In genomic region chr19:59252651-59253050, GRCm38 (mm10) we compare ENCODE assay signal across 29 mouse cellular contexts. TPM values are rescaled to one million over a fixed set of nuclear protein-coding genes. Genes with fewer than 3 reads are reported as not detected.
DNase-seq lines count a peak whose midpoint lies in the region; ATAC-seq and TF ChIP-seq lines count a peak whose summit lies in the region.
"Had no signal": no experiment of that assay in that cellular context is flagged by ENCODE, and none has a peak within 500 bp of the region (broad histone marks: within the 10 kb centered on the region; RNA-seq: fewer than 3 reads in every experiment).

No protein-coding gene starts in this region.

- no peak overlapping the region for H3K4me2 ChIP-seq in forebrain, postnatal 0 days (ENCODE audit: low read depth)
- H3K4me2 ChIP-seq: embryonic facial prominence, embryonic 13.5 days; embryonic facial prominence, embryonic 15.5 days; forebrain, embryonic 12.5 days had no signal

- ATAC-seq in common myeloid progenitor, adult 5-6 weeks (replicated peaks; ENCODE audit: low read depth, poor library complexity, severe bottlenecking) = peak; percentile 60
- peak; percentile 44 to 55; a peak in 3 of 4 replicates for ATAC-seq in hematopoietic stem cell, adult 5-6 weeks (replicated peaks in 1 of 2; ENCODE audit: insufficient read depth in 1 of 2, low FRiP score in 2 of 2, low TSS enrichment in 1 of 2, low read depth in 1 of 2, poor library complexity in 2 of 2, severe bottlenecking in 2 of 2)
- ATAC-seq in forebrain, postnatal 0 days = no peak
- ATAC-seq: activated CD4-positive, CD25-positive, alpha-beta regulatory T cell, adult 4 months; CD4-positive, CD25-positive, alpha-beta regulatory T cell, adult 4 months; forebrain, embryonic 14.5 days; forebrain, embryonic 16.5 days; Patski had no signal

- no peak for TF ChIP-seq CTCF in forebrain, postnatal 0 days (IDR thresholded peaks at IDR 0.05; ENCODE audit: low read depth)

- no peaks in the 10 kb centered on the region for H3K36me3 ChIP-seq in limb, embryonic 10.5 days
- no peaks in the 10 kb centered on the region for H3K36me3 ChIP-seq in forebrain, postnatal 0 days (ENCODE audit: insufficient read depth)
- H3K36me3 ChIP-seq: embryonic facial prominence, embryonic 13.5 days; embryonic facial prominence, embryonic 15.5 days; forebrain, embryonic 10.5 days; forebrain, embryonic 12.5 days; G1E had no signal

- 83% methylated on average over 2 of the region's 2 CpGs for WGBS in limb, embryonic 10.5 days
- WGBS in forebrain, postnatal 0 days = 77% methylated on average over 2 of the region's 2 CpGs

- H3K9me3 ChIP-seq in limb, embryonic 10.5 days (replicated peaks) = no peaks in the 10 kb centered on the region
- no peaks in the 10 kb centered on the region; the same call in 1 of the 2 replicates for H3K9me3 ChIP-seq in forebrain, postnatal 0 days (ENCODE audit: low read length)
- H3K9me3 ChIP-seq: embryonic facial prominence, embryonic 15.5 days; forebrain, embryonic 10.5 days; forebrain, embryonic 12.5 days had no signal

- H3K27me3 ChIP-seq in limb, embryonic 10.5 days (ENCODE audit: low read depth, poor library complexity, severe bottlenecking) = peaks cover 6% of the 10 kb centered on the region; the same call in 1 of the 2 replicates
- no peaks in the 10 kb centered on the region for H3K27me3 ChIP-seq in forebrain, postnatal 0 days (ENCODE audit: insufficient read depth, low read length)
- H3K27me3 ChIP-seq: CH12.LX; embryonic facial prominence, embryonic 13.5 days; embryonic facial prominence, embryonic 15.5 days; forebrain, embryonic 12.5 days had no signal

- H3K9ac ChIP-seq in forebrain, postnatal 0 days = no peak overlapping the region
- H3K9ac ChIP-seq: embryonic facial prominence, embryonic 13.5 days; embryonic facial prominence, embryonic 15.5 days; forebrain, embryonic 12.5 days had no signal

- no peak for DNase-seq in limb, embryonic 10.5 days (ENCODE audit: low spot score)
- no peak for DNase-seq in gastrocnemius, postnatal 25 days
- no peak for DNase-seq in forebrain, postnatal 0 days
- DNase-seq: adrenal gland, adult 8-10 months; adrenal gland, postnatal 14 days; adrenal gland, postnatal 36 days; B cell, adult 2 months; cerebellum, adult 11-12 months; cerebellum, adult 2 months; cerebellum, adult 9-10 months; cerebellum, postnatal 10 days; cerebellum, postnatal 25 days; embryo, embryonic 11 days had no signal

- H3K4me3 ChIP-seq in limb, embryonic 10.5 days = no peak overlapping the region
- no peak overlapping the region for H3K4me3 ChIP-seq in forebrain, postnatal 0 days (ENCODE audit: low read depth, low read length)
- H3K4me3 ChIP-seq: embryonic facial prominence, embryonic 13.5 days; embryonic facial prominence, embryonic 15.5 days; erythroblast, embryonic 14.5 days; forebrain, embryonic 10.5 days; forebrain, embryonic 12.5 days had no signal

- H3K4me1 ChIP-seq in limb, embryonic 10.5 days = peaks cover 5% of the 10 kb centered on the region; the same call in 1 of the 2 replicates
- H3K4me1 ChIP-seq in forebrain, postnatal 0 days (ENCODE audit: insufficient read depth) = no peaks in the 10 kb centered on the region
- H3K4me1 ChIP-seq: embryonic facial prominence, embryonic 13.5 days; embryonic facial prominence, embryonic 15.5 days; forebrain, embryonic 10.5 days; forebrain, embryonic 12.5 days had no signal

- no peak overlapping the region for H3K27ac ChIP-seq in limb, embryonic 10.5 days
- no peak overlapping the region for H3K27ac ChIP-seq in forebrain, postnatal 0 days (ENCODE audit: low read depth, low read length)
- H3K27ac ChIP-seq: embryonic facial prominence, embryonic 13.5 days; embryonic facial prominence, embryonic 15.5 days; forebrain, embryonic 10.5 days; forebrain, embryonic 12.5 days had no signal

RNA-seq across cellular contexts. Expression of gene Slc18a2, which starts 8.0 kb away (rescaled TPM):
- total RNA-seq in common myeloid progenitor, adult 5-6 weeks (2017) = 21.9 and 29.1 TPM in 2 replicates
- total RNA-seq in hematopoietic stem cell, adult 5-6 weeks (2017) = 29.2 and 35.1 TPM in 2 replicates
- polyA plus RNA-seq in limb, embryonic 10.5 days (2016; fragmentation: Nextera tagmentation; extraction: Ambion mirVana) = 7.5 and 9.7 TPM in 2 replicates
- under 1 TPM; 0.13 to 0.15 TPM for total RNA-seq in gastrocnemius, postnatal 25 days (2021)
- 7.8 and 9.3 TPM in 2 replicates for total RNA-seq in forebrain, postnatal 0 days (2014; rRNA removed)
- polyA plus RNA-seq in forebrain, postnatal 0 days (2015; fragmentation: Nextera tagmentation; extraction: Ambion mirVana) = 7.7 and 15.0 TPM in 2 replicates
- polyA plus RNA-seq: erythroblast, embryonic 14.5 days had no signal

RNA-seq across cellular contexts. Expression of gene Kcnk18, which starts 33.6 kb away (rescaled TPM):
- not detected in 2 replicates for total RNA-seq in common myeloid progenitor, adult 5-6 weeks (2017)
- total RNA-seq in hematopoietic stem cell, adult 5-6 weeks (2017) = not detected in 2 replicates
- not detected in 2 replicates for polyA plus RNA-seq in limb, embryonic 10.5 days (2016; fragmentation: Nextera tagmentation; extraction: Ambion mirVana)
- total RNA-seq in gastrocnemius, postnatal 25 days (2021) = not detected
- 0.08 TPM in 1 of 2 replicates, not detected in the other for total RNA-seq in forebrain, postnatal 0 days (2014; rRNA removed)
- 0.08 TPM in 1 of 2 replicates, not detected in the other for polyA plus RNA-seq in forebrain, postnatal 0 days (2015; fragmentation: Nextera tagmentation; extraction: Ambion mirVana)
- total RNA-seq: adrenal gland, adult 18-20 months; adrenal gland, adult 8-10 months; adrenal gland, postnatal 14 days; adrenal gland, postnatal 36 days; CH12.LX had no signal
- polyA plus RNA-seq: activated CD4-positive, CD25-positive, alpha-beta regulatory T cell, adult 4 months; CD4-positive, CD25-positive, alpha-beta regulatory T cell, adult 4 months; cerebellum, adult 2 months; embryonic facial prominence, embryonic 11.5 days; embryonic facial prominence, embryonic 13.5 days; embryonic facial prominence, embryonic 15.5 days; erythroblast, embryonic 14.5 days; forebrain, embryonic 10.5 days; forebrain, embryonic 12.5 days; forebrain, embryonic 14.5 days; forebrain, embryonic 16.5 days; G1E; Patski had no signal
